Mouse (Mus musculus) embryonic fibroblast, embryonic 13.5 days (primary cell): ENCODE results near the gene Slc2a8. TPM values are rescaled to one million over a fixed set of nuclear protein-coding genes. Genes with fewer than 3 reads are reported as not detected.

Experiments used
- H3K27ac ChIP-seq: 2 replicates; pipeline ENCODE4 v1.5.1; 2012; ENCODE audit warnings: low read length, control low read depth, inconsistent platforms; ENCODE audit not compliant: insufficient read depth
- H3K4me1 ChIP-seq: 2 replicates; pipeline ENCODE4 v1.6.1; 2011; ENCODE audit warnings: low read length; ENCODE audit not compliant: control insufficient read depth, insufficient read depth
- H3K4me3 ChIP-seq: 2 replicates; pipeline ENCODE4 v1.5.1; 2011; ENCODE audit warnings: mild to moderate bottlenecking, control low read depth, low read length; ENCODE audit not compliant: insufficient read depth
- CTCF ChIP-seq: IDR thresholded peaks from 2 replicates; pipeline ENCODE4 v1.5.1; 2011; ENCODE audit warnings: mild to moderate bottlenecking, control low read depth, low read length, moderate library complexity, borderline replicate concordance; ENCODE audit not compliant: insufficient read depth
- POLR2A ChIP-seq: IDR thresholded peaks from 2 replicates; pipeline ENCODE4 v1.6.1; 2011; ENCODE audit warnings: low read depth, mild to moderate bottlenecking, control low read depth, low read length, moderate library complexity
- polyA plus RNA-seq: library from polyadenylated mRNA; stranded (reverse); fragments of >200 nt; gene quantifications from 2 replicates; pipeline ENCODE4 v1.2.4, GENCODE M21; 2011; ENCODE audit warnings: low read depth; ENCODE audit not compliant: missing spikeins, insufficient read length

Gene Slc2a8
- polyA plus RNA-seq, 1 experiment = 5.9 TPM

DNA sequence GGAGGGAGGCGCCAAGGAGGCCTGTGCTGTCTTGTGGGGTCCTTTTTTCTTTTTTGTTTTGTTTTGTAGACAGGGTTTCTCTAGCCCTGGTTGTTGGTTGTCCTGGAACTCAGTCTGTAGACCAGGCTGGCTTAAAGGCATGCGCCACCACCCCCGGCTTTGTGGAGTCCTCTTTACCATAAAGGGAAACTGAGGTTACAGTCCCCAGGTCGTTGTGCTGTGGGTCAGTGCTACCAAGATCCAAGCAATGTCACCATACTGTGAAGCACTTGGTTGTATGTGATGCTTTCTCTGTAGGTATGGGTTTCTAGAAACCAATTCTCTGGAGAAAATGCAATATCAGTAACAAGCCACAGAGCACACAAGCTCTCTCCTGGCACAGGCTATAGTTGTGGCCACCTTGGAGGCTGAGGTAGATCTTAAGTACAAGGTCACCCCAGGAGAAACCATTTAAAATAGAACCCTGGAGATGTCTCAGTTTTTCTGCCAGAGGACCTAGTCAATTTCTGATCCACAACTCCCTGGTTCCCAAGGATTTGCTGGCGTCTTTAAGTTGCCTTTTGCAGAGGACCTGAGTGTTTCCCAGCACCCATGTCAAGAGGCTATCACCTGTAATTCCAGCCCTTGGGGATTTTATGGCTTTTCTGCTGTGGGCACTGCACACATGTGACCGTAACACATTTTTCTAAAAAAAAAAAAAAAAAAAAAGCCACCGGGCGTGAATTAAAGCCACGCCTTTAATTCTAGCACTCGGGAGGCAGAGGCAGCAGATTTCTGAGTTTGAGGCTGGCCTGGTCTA, 17.0 kb downstream of the Slc2a8 start:
- TF ChIP-seq CTCF = no peak
- TF ChIP-seq POLR2A = no peak; the same call in none of the 2 replicates
- peaks cover 9% of the 10 kb centered on the region; the same call in 1 of the 2 replicates for H3K4me1 ChIP-seq
- H3K4me3 ChIP-seq = peak overlapping the region; percentile 76
- H3K27ac ChIP-seq = peak overlapping the region; percentile 12; the same call in 1 of the 2 replicates

DNA sequence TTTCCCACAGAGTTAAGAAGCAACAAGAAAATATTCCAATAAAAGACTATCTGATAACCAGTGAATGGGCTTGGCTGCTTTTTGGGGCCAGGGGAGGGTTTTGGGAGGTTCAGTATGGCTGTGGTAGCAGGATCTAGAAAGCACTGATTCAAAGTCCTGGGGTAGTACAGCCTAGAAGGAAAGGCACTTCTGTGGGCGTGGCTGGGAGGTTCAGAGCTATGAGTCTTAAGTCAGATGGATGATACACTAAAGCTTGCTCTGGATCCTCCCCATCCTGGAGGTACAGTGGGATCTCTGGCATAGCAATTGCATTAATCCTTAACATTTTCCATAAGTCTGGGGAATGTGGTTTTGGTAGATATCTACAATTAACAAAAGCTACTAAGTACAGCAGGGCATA, 17.9 kb downstream of the Slc2a8 start:
- Histone ChIP-seq H3K4me3 (peak overlapping the region; percentile 76), H3K4me1 (peaks cover 9% of the 10 kb centered on the region; the same call in 1 of the 2 replicates), H3K27ac (no peak overlapping the region; the same call in 1 of the 2 replicates)
- no peak; the same call in 1 of the 2 replicates for TF ChIP-seq POLR2A
- no peak for TF ChIP-seq CTCF

DNA sequence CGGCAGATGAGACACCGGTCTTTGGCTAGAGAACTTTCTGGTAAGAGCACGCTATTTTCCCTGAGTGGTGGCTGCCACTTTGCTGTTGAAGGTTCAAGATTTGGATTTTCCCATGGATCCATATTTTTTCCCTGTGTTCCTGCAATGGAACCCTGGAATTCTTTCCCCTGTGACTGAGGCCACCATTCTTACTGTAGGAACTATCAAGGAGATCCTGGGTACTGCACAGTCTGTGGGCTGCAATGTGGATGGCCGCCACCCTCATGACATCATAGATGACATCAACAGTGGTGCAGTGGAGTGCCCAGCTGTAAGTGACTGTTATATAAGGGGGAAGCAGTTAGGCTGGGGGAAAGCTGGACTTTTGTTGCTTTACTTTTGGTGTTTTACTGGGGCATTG, 18.3 kb downstream of the Slc2a8 start:
- Histone ChIP-seq H3K4me3 (peak overlapping the region; percentile 76), H3K4me1 (peaks cover 9% of the 10 kb centered on the region; the same call in 1 of the 2 replicates), H3K27ac (peak overlapping the region; percentile 72; the same call in 1 of the 2 replicates)
- no peak for TF ChIP-seq CTCF
- TF ChIP-seq POLR2A = 0 out of 2 replicates have a peak, but pooled peaks have one; percentile 37

DNA sequence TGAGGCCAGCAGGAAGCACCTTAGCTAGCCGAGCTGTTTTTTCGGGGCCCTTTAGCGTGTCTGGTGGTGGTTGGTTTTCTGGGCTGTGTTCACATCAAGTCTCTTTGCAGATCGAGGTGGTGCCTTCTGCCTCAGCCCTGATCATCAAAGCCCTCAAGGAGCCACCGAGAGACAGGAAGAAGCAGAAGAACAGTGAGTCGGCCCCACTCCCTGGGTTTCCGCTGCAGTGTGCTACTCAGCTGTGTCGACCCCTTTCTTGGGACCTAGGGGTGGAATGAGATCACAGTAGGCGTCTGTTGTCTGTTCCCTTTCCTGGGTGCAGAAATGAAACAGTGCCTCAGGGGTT, 19.0 kb downstream of the Slc2a8 start:
- TF ChIP-seq POLR2A = 0 out of 2 replicates have a peak, but pooled peaks have one; percentile 6
- TF ChIP-seq CTCF = no peak
- Histone ChIP-seq H3K4me3 (peak overlapping the region; percentile 76), H3K4me1 (peaks cover 9% of the 10 kb centered on the region; the same call in 1 of the 2 replicates), H3K27ac (peak overlapping the region; percentile 72)

DNA sequence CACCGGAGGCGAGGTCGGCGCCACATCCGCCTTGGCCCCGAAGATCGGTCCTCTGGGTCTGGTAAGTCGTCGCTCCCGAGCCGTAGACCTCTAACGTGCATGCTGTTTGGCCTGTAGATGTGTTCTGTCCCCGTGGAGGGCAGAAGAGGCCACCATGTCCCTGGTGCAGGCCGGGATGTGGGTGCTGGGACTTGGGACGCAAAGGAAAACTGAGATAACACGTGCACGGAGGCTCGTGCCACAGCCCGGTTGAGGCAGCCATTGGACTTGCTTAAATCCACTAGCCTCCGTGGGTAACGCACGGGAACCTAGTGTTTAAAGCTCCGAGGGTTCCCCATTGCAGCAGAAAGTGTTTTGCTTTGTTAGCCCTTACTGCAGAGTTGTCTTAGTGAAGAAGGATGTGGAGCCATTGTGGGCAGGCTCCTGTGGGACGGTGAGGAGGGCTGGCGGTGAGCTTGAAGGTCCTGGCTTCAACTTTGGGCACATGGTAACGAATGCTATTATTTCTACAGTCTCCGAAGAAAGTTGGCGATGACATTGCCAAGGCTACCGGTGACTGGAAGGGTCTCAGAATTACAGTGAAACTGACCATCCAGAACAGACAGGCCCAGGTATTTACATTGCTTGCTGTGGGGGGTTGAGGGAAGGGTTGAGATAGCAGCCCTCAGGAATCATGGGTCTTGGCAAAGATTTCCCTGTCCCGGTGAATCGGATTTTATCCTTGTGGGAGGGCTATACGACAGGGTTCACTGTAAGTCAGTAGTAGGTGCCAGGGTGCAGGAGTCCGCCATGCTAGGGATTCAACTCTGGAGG, 19.6 kb downstream of the Slc2a8 start:
- Histone ChIP-seq H3K4me3 (peak overlapping the region; percentile 76), H3K27ac (peak overlapping the region; percentile 72), H3K4me1 (peaks cover 9% of the 10 kb centered on the region; the same call in 1 of the 2 replicates)
- peak; percentile 4; the same call in 1 of the 2 replicates for TF ChIP-seq POLR2A
- TF ChIP-seq CTCF = no peak

DNA sequence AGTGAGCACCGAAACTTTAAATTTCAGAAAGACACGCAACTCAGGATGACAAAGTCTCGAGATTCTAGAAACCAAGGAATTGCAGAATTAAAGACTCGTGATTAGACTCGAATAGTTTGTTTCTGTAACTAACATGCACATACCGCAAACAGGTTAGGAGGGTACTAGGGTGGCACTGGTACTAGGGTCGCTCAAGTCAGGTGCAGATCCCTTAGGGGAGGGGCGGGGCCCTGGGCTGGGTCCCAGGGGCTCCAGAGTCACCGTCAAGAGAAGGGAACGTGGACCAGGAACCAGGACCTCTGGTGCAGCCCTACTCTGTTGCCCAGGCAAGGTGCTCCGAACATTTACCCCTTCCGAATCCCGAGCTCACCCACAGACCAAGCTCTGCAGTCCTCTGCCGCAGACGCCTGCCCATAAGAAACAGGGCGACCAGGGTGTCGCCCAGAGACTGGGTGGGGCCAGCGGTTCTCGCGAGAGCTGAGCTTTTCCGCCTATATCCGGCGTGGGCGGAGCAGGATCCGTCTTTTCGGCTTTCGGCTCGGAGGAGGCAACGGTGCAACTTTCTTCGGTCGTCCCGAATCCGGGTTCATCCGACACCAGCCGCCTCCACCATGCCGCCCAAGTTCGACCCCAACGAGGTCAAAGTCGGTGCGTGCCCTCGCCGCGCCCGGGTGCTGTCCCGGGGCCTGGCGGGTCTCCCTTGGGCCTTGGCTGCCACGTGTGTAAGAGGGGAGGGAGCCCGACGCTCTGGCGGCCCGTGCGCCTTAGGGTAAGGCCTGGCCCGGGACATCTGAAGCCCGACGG, 20.5 kb downstream of the Slc2a8 start, which contains the start of the genes Rpl12 and Lrsam1:
Gene Rpl12, plus strand, starts transcription at position 368 of the 804 bp plus-strand sequence.
Gene Lrsam1, minus strand, starts transcription at position 423 of the 804 bp plus-strand sequence.
- peak within 1 kb of the TSS; percentile 72 for H3K27ac ChIP-seq
- H3K4me1 ChIP-seq = peaks cover 8% of the 10 kb centered on the region; the same call in 1 of the 2 replicates
- TF ChIP-seq POLR2A = peak; percentile 90
- TF ChIP-seq CTCF = no peak
- H3K4me3 ChIP-seq = peak within 1 kb of the TSS; percentile 76

DNA sequence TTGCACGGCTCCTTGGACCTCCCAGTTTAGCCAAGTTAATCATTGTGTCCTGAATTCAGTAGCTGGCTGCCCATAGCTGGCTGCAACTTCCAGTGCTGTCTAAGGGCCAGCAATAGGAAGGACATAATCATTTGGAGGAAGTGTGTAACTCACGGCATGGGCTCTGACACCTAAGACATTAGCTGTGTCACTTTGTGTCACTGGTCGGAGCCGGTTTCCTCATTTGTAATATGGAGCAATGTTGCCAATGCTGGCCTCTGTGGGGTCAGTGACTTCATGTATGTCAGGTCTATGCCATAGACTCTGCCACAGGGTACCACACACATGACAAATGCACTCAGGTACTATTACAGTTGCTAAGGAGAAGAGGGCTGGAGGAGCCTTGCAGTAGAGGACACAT, 21.6 kb downstream of the Slc2a8 start:
- TF ChIP-seq CTCF (no peak), POLR2A (no peak)

DNA sequence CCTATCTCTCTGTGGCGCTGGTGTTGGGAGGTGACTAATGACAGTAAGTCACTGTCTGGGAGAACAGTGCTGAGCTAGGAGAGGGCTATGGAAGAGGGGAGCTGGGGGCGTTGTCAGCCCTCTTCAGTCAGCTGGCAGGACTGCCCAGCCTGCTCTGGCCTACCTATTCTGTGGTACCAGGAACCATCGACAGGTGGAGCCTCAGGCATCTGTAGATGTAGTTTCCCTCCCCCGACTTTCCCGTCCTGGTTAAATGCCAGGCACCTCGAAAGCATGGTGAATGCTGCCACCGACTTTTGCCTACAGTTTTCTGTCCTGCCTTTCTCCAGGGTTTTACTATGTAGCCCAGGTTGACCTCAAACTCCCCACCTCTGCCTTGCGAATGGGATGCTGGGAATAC, 24.5 kb downstream of the Slc2a8 start:
- H3K4me3 ChIP-seq = no peak overlapping the region
- H3K4me1 ChIP-seq = no peaks in the 10 kb centered on the region
- no peak overlapping the region for H3K27ac ChIP-seq
- TF ChIP-seq CTCF (no peak), POLR2A (no peak)

More for the DNA sequence above, 21.6 kb downstream of the Slc2a8 start:
- H3K4me3 ChIP-seq = peak overlapping the region; percentile 76
- H3K27ac ChIP-seq = no peak overlapping the region
- H3K4me1 ChIP-seq = peaks cover 5% of the 10 kb centered on the region; the same call in 1 of the 2 replicates

DNA sequence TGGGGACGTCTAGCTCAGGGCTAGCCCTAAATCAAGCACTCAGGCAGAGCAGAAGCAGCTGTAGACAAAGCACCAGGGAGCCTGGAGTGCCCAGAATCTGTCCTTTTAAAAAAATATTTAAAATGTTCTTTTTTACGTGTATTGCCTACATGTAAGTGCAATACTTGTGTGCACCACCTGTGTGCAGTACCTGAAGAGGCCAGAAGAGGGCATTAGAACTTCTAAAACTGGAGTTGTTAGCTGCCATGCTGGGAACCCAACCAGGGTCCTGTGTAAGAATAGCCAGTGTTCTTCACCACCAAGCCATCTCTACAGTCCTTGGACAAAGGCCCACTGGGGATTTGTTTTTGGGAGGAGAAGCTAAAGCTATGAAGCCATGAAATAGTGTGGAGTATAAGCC, 27.3 kb downstream of the Slc2a8 start:
- Histone ChIP-seq H3K27ac (no peak overlapping the region), H3K4me3 (no peak overlapping the region), H3K4me1 (no peaks in the 10 kb centered on the region)
- TF ChIP-seq POLR2A = no peak
- TF ChIP-seq CTCF = no peak
